Mouse (Mus musculus): ENCODE data around the gene Pcna.

The Pcna gene

GRCm38 (mm10) chr2:132235975-132236374 lies 17.1 kb downstream of the Pcna start:
- DNase-seq (ENCODE audit: extremely low read depth, low read depth, low spot score), result no peak

GRCm38 (mm10) chr2:132235291-132235690 lies 17.8 kb downstream of the Pcna start:
- DNase-seq (ENCODE audit: extremely low read depth, low read depth, low spot score), result no peak

- DNase-seq (ENCODE audit: extremely low read depth, low read depth, low spot score), result no peak
Measured at GRCm38 (mm10) chr2:132233985-132234765, 18.9 kb downstream of the Pcna start.

- no peak for DNase-seq (ENCODE audit: extremely low read depth, low read depth, low spot score)
Measured at GRCm38 (mm10) chr2:132232413-132232945, 20.6 kb downstream of the Pcna start.

GRCm38 (mm10) chr2:132224359-132224758 lies 28.8 kb downstream of the Pcna start:
- DNase-seq (ENCODE audit: extremely low read depth, low read depth, low spot score), result no peak

GRCm38 (mm10) chr2:132221611-132222073 lies 31.5 kb downstream of the Pcna start:
- DNase-seq (ENCODE audit: extremely low read depth, low read depth, low spot score), result no peak

- DNase-seq (ENCODE audit: extremely low read depth, low read depth, low spot score), result peak; percentile 34
Measured at GRCm38 (mm10) chr2:132211995-132212656, 41.0 kb downstream of the Pcna start.

- DNase-seq (ENCODE audit: extremely low read depth, low read depth, low spot score), result no peak
Measured at GRCm38 (mm10) chr2:132210806-132211312, 42.3 kb downstream of the Pcna start.

- no peak for DNase-seq (ENCODE audit: extremely low read depth, low read depth, low spot score)
Measured at GRCm38 (mm10) chr2:132208246-132208881, 44.8 kb downstream of the Pcna start.

GRCm38 (mm10) chr2:132206316-132206881 lies 46.7 kb downstream of the Pcna start:
- no peak for DNase-seq (ENCODE audit: extremely low read depth, low read depth, low spot score)

- no peak for DNase-seq (ENCODE audit: extremely low read depth, low read depth, low spot score)
Measured at GRCm38 (mm10) chr2:132205549-132205948, 47.6 kb downstream of the Pcna start.

- DNase-seq (ENCODE audit: extremely low read depth, low read depth, low spot score), result peak; percentile 33
Measured at GRCm38 (mm10) chr2:132203773-132204172, 49.3 kb downstream of the Pcna start.

GRCm38 (mm10) chr2:132203186-132203585 lies 49.9 kb downstream of the Pcna start:
- DNase-seq (ENCODE audit: extremely low read depth, low read depth, low spot score), result no peak

Data from fat pad, adult 2 months (tissue).